Mouse (Mus musculus) embryonic facial prominence, embryonic 15.5 days (tissue): Measurements from ENCODE around the gene Gin1. TPM values are rescaled to one million over a fixed set of nuclear protein-coding genes. Genes with fewer than 3 reads are reported as not detected.

Source experiments
- ATAC-seq: fragments of 200-750 bp; cut with Nextera tagmentation; 2 replicates; pipeline ENCODE4 v1.8.0; 2017; ENCODE audit warnings: low read depth, moderate TSS enrichment; ENCODE audit not compliant: insufficient number of reproducible peaks, low FRiP score, low TSS enrichment
- H3K27ac ChIP-seq: fragments of 300-500 bp; sonication (generic); replicated peaks from 2 replicates; pipeline ENCODE4 v1.5.1; 2015; ENCODE audit warnings: mild to moderate bottlenecking, inconsistent platforms
- H3K27me3 ChIP-seq: fragments of 300-500 bp; sonication (generic); 2 replicates; pipeline ENCODE4 v1.6.1; 2015; ENCODE audit warnings: inconsistent platforms
- H3K36me3 ChIP-seq: fragments of 300-500 bp; sonication (generic); 2 replicates; pipeline ENCODE4 v1.6.1; 2015; ENCODE audit warnings: mild to moderate bottlenecking, inconsistent platforms
- H3K4me1 ChIP-seq: fragments of 300-500 bp; sonication (generic); 2 replicates; pipeline ENCODE4 v1.6.1; 2015; ENCODE audit warnings: inconsistent platforms
- H3K4me2 ChIP-seq: fragments of 300-500 bp; sonication (generic); replicated peaks from 2 replicates; pipeline ENCODE4 v1.6.1; 2015; ENCODE audit warnings: mild to moderate bottlenecking, inconsistent platforms
- H3K4me3 ChIP-seq: fragments of 300-500 bp; sonication (generic); replicated peaks from 2 replicates; pipeline ENCODE4 v1.5.1; 2015; ENCODE audit warnings: mild to moderate bottlenecking, inconsistent platforms
- H3K9ac ChIP-seq: fragments of 300-500 bp; sonication (generic); 2 replicates; pipeline ENCODE4 v1.6.1; 2015; ENCODE audit warnings: inconsistent platforms
- H3K9me3 ChIP-seq: fragments of 300-500 bp; sonication (generic); replicated peaks from 2 replicates; pipeline ENCODE4 v1.6.1; 2016; ENCODE audit warnings: inconsistent platforms
- WGBS: fragments of 180-500 bp; shearing (Covaris S2); methylation state at CpG from one replicate; pipeline ENCODE4 v1.1.7; 2015; 5-methylcytosine and 5-hydroxymethylcytosine counted together
- polyA plus RNA-seq: library from polyadenylated mRNA; unstranded; fragments of >200 nt; fragmentation: Nextera tagmentation; extraction: Ambion mirVana; gene quantifications from 2 replicates; pipeline ENCODE4 v1.2.1, GENCODE M21; 2015

The Gin1 gene
- polyA plus RNA-seq: 15.4 and 15.6 TPM in 2 replicates

DNA sequence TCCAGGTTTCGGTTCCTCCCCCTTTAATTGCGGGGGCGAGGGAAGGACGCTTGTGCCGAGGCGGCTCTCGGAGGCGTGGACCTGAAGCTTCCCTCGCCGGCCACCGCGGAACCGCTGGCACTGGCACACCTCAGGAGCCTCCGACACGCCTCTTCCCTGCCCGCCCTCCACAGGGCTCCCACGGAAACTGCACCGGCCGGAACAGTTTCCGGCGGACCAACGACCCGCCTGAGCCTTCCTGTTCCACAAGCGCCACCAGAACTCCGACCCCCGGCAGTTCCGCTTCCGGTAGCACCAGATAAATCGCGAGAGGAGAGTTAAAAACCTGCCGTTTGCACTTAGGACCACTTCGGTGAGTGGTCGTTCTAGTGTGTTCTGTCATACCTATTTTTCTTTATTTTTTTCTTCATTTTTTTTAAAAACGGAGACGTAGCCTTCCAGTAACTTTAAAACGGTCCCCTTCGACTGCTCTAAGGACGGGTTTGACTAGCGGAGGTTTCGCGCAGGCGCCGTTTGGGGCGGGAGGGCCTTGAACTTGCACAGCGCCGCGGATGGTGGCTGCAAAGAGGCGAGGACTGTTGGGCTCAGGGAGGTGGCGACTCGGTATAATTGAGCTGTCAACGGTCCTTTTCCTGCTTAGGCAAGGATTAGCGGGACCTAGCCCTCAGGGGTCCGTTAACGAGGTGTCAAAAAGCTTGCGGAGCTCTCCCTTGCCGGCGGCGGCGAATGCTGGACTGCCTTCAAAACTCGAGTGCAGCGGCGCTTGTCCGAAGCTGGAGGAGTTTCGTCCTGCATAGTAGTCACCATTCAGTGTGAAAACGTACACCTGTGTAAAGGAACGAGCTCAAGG, at the start of gene Gin1, which contains the start of gene Ppip5k2:
Gene Gin1, plus strand, starts transcription at position 269 of the 850 bp plus-strand sequence.
Gene Ppip5k2, minus strand, starts transcription at position 508 of the 850 bp plus-strand sequence.
- under 1% methylated on average over 65 of the region's 66 CpGs for WGBS
- H3K36me3 ChIP-seq: no peaks in the 10 kb centered on the region
- peak within 1 kb of the TSS; percentile 78 for H3K4me2 ChIP-seq
- no peaks in the 10 kb centered on the region for H3K27me3 ChIP-seq
- peak within 1 kb of the TSS; percentile 89 for H3K9ac ChIP-seq
- H3K27ac ChIP-seq: peak within 1 kb of the TSS; percentile 91
- H3K4me3 ChIP-seq: peak within 1 kb of the TSS; percentile 89
- H3K9me3 ChIP-seq: no peaks in the 10 kb centered on the region
- peak; percentile 99 for ATAC-seq
- H3K4me1 ChIP-seq: peaks cover 8% of the 10 kb centered on the region; the same call in 1 of the 2 replicates

DNA sequence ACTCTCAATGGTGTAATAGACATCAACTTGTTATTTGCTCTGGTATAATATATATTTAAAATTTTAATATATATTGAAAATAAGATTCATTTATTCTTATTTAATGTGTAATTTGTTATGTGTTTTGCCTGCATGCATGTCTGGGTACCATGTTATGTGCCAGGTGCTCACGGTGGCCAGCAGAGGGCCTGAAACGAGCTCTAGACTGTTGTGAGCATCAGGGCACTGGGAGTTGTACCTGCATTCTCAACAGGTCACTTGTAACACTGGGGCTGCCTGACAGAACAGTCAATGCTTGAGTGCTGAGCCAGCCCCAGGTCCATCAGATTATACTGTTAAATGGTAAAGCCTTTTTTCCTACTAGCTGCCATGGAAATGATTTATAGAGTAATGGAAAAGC, 43.2 kb upstream of the Gin1 start:
- Histone ChIP-seq H3K27me3 (no peaks in the 10 kb centered on the region), H3K9me3 (no peaks in the 10 kb centered on the region), H3K4me3 (no peak overlapping the region), H3K36me3 (peaks cover 13% of the 10 kb centered on the region), H3K9ac (no peak overlapping the region), H3K4me1 (no peaks in the 10 kb centered on the region), H3K27ac (no peak overlapping the region), H3K4me2 (no peak overlapping the region)
- ATAC-seq: no peak
- WGBS: 76% methylated on average over 2 of the region's 2 CpGs

DNA sequence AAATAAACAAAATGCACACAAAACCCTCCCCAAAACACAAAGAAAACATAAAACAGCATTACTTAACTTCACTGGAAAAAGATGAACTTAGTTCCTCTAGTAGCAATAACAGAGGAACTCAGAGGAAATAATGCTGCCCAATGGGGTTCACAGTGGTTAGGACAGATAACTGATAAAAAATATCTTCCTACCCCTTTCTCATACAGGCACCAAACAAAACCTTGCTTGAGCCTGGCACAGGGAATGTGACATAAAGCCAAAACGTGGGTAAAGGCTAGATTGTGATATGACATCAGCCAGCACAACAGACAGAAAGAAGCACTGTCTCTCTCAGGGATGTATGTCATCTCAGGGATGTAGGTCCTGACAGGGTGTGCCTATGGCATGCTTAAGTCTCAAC, 40.6 kb upstream of the Gin1 start:
- no peak overlapping the region for H3K4me2 ChIP-seq

DNA sequence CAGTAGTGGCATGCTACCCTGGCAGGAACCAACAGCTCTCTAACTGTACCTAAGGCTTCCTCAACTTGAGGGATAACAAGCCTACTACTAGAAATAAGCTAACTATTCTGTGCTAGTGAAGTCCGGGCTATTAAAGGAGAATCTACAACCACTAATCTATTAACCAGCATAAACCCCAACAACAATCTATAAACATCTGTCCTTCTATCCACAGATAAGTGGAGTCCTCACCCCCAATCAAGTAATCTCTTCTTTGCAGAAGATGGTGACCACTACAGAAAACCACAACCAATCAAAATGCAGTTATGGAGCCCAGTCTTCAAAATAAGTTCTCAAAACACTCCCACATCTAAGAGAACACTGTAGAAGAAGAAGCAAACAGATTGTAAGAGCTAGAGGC, 26.9 kb upstream of the Gin1 start:
- Histone ChIP-seq H3K27ac (no peak overlapping the region), H3K4me3 (no peak overlapping the region), H3K9ac (no peak overlapping the region), H3K36me3 (peaks cover 43% of the 10 kb centered on the region), H3K27me3 (no peaks in the 10 kb centered on the region), H3K4me2 (no peak overlapping the region), H3K4me1 (no peaks in the 10 kb centered on the region), H3K9me3 (no peaks in the 10 kb centered on the region)
- no peak for ATAC-seq
- 97% methylated on average over 1 of the region's 1 CpGs for WGBS

More for the DNA sequence above, 40.6 kb upstream of the Gin1 start:
- Histone ChIP-seq H3K9ac (no peak overlapping the region), H3K9me3 (no peaks in the 10 kb centered on the region), H3K36me3 (peaks cover 12% of the 10 kb centered on the region), H3K4me1 (no peaks in the 10 kb centered on the region), H3K27me3 (no peaks in the 10 kb centered on the region), H3K27ac (no peak overlapping the region), H3K4me3 (no peak overlapping the region)
- ATAC-seq: no peak
- 63% methylated on average over 1 of the region's 1 CpGs for WGBS

DNA sequence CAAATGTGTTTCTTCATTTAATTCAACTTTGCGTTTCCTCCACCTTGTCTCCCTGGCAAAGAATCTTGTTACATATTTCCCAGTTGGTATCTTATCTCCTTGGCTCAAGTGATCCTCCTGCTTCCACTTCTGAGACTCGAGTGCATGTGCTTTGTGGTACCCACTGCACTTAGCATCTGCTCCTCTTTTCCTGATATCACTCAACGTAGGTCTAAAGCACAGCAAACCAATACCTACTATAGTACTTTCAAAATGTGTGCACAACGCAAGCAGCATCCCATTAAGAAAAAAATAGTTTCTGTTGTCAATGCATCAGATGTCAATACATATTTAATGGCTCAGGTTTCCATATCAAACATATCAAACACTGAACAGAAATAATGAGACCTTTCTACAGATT, 24.3 kb upstream of the Gin1 start:
- Histone ChIP-seq H3K4me1 (no peaks in the 10 kb centered on the region), H3K4me3 (no peak overlapping the region), H3K36me3 (peaks cover 34% of the 10 kb centered on the region), H3K27ac (no peak overlapping the region), H3K9ac (no peak overlapping the region), H3K9me3 (no peaks in the 10 kb centered on the region), H3K4me2 (no peak overlapping the region), H3K27me3 (no peaks in the 10 kb centered on the region)
- 88% methylated on average over 4 of the region's 4 CpGs for WGBS
- ATAC-seq: no peak

DNA sequence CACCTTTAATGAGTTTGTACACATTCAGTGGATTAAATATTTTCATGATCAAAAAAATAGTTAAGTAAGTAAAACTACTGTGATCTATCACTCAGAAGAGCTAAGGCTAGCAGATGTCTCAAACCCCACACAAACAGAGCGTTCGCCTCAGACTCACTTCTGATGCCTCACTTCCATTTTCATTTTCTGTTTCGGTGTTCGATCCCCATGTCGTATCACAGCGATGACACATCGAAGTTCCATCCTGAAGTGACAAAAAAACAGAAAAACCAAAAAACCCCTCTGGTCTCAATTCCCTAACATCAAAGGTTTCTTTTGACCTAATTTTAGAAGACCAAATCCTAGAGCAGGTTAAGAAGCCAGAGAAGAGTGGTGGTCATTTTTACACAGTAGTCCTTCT, 23.7 kb upstream of the Gin1 start:
- ATAC-seq: no peak
- Histone ChIP-seq H3K9ac (no peak overlapping the region), H3K27ac (no peak overlapping the region), H3K36me3 (peaks cover 36% of the 10 kb centered on the region), H3K27me3 (no peaks in the 10 kb centered on the region), H3K9me3 (no peaks in the 10 kb centered on the region), H3K4me2 (no peak overlapping the region), H3K4me3 (no peak overlapping the region), H3K4me1 (no peaks in the 10 kb centered on the region)
- 95% methylated on average over 7 of the region's 7 CpGs for WGBS

DNA sequence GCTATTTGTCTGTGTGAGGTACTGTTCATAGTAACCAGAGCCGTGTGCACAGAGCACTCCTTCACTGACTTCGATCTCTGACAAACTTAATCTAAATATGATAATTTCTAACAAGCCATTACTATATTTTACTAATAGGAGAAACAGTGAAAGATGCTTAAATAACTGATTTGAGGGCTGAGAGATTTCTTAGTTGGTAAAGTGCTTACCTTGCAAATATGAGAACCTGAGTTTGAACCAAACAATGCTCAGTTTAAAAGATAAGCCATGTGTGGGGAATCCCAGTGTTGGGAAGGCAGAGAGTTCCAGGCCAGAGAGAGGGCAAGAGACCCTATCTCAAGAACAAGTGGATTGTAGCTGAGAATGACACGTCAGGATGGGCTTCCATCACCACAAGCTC, 21.8 kb upstream of the Gin1 start:
- 95% methylated on average over 3 of the region's 3 CpGs for WGBS
- H3K27me3 ChIP-seq: no peaks in the 10 kb centered on the region
- H3K27ac ChIP-seq: no peak overlapping the region
- no peaks in the 10 kb centered on the region for H3K9me3 ChIP-seq
- no peaks in the 10 kb centered on the region for H3K4me1 ChIP-seq
- no peak overlapping the region for H3K4me3 ChIP-seq
- H3K36me3 ChIP-seq: peaks cover 32% of the 10 kb centered on the region
- no peak for ATAC-seq
- H3K4me2 ChIP-seq: no peak overlapping the region
- H3K9ac ChIP-seq: no peak overlapping the region

DNA sequence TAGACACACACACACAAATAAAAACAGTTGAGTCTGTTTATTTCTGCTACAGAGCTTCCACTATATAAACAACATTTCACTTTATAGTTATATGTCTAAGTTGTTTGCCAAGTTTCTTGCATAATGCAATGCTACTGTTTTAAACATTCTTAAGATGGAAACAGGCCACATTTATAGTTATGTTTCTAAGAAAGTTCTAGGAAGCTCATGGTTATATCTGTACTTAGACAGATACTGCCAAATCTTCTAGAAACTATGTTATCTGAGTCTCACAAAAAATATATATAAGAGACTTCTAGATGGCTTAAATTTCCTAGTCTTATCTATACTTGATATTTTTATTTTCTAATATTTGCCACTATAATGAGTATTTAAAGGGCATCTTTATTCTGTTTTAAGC, 16.8 kb upstream of the Gin1 start:
- ATAC-seq: no peak
- Histone ChIP-seq H3K9me3 (no peaks in the 10 kb centered on the region), H3K27me3 (no peaks in the 10 kb centered on the region), H3K4me1 (no peaks in the 10 kb centered on the region), H3K27ac (no peak overlapping the region), H3K4me3 (no peak overlapping the region), H3K9ac (no peak overlapping the region), H3K36me3 (peaks cover 25% of the 10 kb centered on the region), H3K4me2 (no peak overlapping the region)

DNA sequence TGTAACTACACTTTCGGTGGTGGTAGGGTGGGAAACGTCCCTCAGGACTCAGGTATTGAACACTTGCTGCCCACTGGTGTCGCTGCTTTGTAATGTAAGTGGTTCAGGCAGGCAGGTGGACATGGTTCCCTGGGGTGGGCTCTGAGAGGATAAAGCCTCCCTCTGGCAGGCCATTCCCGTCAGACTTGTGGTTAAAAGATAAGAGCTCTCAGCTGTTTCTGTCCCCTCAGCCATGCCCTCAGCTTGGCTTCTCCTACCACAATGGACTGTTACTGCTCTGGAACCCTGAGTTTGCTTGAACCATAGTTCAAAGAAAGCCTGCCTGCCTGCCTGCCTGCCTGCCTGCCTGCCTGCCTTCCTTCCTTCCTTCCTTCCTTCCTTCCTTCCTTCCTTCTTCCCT, 15.6 kb upstream of the Gin1 start:
- WGBS: 88% methylated on average over 4 of the region's 4 CpGs
- Histone ChIP-seq H3K9ac (no peak overlapping the region), H3K4me3 (no peak overlapping the region), H3K36me3 (peaks cover 23% of the 10 kb centered on the region), H3K4me2 (no peak overlapping the region), H3K9me3 (no peaks in the 10 kb centered on the region), H3K4me1 (no peaks in the 10 kb centered on the region), H3K27ac (no peak overlapping the region), H3K27me3 (no peaks in the 10 kb centered on the region)
- ATAC-seq: no peak

DNA sequence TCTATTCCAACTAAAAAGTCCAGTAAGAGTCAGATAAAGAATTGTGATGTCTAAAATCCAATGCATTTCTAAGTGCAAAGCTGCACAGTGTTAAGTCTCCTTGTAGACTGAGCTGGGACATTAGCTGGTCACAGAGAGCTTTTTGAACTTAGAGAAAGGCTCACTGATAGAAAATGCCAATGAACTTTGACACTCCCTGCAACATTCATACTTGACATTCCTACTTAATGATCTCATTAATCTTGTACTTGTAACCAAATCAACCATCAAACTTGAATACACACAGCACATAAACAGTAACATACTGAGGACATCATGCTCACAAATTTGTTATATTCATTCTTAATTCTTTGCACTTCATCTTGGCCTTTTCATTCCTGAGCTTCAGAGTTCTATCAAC, 10.1 kb upstream of the Gin1 start:
- Histone ChIP-seq H3K27ac (no peak overlapping the region), H3K9me3 (no peaks in the 10 kb centered on the region)
- ATAC-seq: no peak

DNA sequence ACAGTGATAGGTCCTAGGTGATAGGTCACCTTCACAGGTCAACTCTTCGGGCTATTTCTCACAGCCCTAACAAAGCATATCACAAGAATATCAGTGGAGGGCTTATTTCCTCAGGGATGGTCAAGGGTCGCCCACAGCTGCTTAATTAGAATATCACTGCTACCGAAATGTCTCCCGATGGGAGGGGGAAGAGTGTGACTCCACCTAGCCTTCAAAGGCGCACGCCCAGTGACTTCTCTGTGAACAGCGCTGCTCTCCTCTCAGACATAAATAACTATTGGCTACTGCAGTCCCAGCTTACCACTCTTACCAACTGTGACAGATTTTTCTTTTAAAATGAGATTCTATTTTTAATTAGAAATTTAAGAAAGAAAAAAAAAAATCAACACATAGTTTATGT, 9.4 kb upstream of the Gin1 start:
- Histone ChIP-seq H3K4me3 (no peak overlapping the region), H3K36me3 (peaks cover 2% of the 10 kb centered on the region; the same call in 1 of the 2 replicates), H3K4me1 (no peaks in the 10 kb centered on the region), H3K27ac (no peak overlapping the region), H3K9me3 (no peaks in the 10 kb centered on the region), H3K4me2 (no peak overlapping the region), H3K27me3 (no peaks in the 10 kb centered on the region), H3K9ac (no peak overlapping the region)
- WGBS: 82% methylated on average over 7 of the region's 7 CpGs
- no peak for ATAC-seq

More for the DNA sequence above, 10.1 kb upstream of the Gin1 start:
- H3K36me3 ChIP-seq: peaks cover 9% of the 10 kb centered on the region; the same call in 1 of the 2 replicates
- no peaks in the 10 kb centered on the region for H3K4me1 ChIP-seq
- H3K9ac ChIP-seq: no peak overlapping the region
- no peak overlapping the region for H3K4me2 ChIP-seq
- no peak overlapping the region for H3K4me3 ChIP-seq
- H3K27me3 ChIP-seq: no peaks in the 10 kb centered on the region

DNA sequence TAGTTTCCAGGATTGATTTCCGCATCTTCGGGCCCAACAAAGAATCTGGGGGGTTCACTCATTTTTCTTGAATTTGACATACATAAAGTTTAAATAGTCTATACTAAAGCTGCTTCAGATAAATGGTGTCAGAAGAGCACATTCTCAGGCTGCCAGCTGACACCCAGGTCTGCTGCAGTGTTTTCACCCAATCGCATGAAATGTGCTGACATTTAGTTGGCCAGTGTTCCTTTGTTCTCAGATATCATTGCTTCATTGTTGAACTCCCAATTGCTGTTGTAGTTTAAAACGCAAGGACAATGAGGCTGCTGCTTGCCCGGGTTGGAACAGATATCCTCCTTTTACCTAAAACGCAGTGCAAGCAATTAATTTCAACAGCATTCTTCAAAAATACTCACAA, 8.5 kb upstream of the Gin1 start:
- H3K9ac ChIP-seq: no peak overlapping the region
- H3K4me2 ChIP-seq: no peak overlapping the region
- no peak for ATAC-seq
- 84% methylated on average over 6 of the region's 6 CpGs for WGBS
- no peaks in the 10 kb centered on the region for H3K4me1 ChIP-seq
- no peaks in the 10 kb centered on the region for H3K9me3 ChIP-seq
- no peaks in the 10 kb centered on the region for H3K36me3 ChIP-seq
- no peak overlapping the region for H3K27ac ChIP-seq
- H3K4me3 ChIP-seq: no peak overlapping the region
- H3K27me3 ChIP-seq: no peaks in the 10 kb centered on the region
